Comparison of ENCODE assay signal across 26 mouse cellular contexts in the genomic region with DNA sequence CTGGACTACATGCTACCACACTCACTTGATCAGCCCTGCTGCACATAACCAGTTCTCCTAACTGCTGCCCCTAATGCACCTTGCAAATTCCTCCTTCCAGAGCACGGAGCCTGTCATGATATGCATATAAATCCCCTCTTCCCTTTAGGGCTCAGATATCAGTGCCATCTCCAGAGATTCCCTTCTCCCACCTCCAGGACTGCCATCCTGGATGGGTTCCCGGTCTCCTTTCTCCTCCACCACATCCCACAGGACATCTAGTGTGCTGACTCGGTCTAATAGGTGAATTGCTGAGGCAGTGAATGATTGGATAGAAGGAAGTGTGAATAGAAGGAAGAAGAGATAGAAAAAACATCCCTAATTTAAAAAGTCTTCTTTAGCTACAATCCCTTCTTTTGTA. TPM values are rescaled to one million over a fixed set of nuclear protein-coding genes. Genes with fewer than 3 reads are reported as not detected.
DNase-seq lines count a peak whose midpoint lies in the region; ATAC-seq and TF ChIP-seq lines count a peak whose summit lies in the region.
"Had no signal": no experiment of that assay in that cellular context is flagged by ENCODE, and none has a peak within 500 bp of the region (broad histone marks: within the 10 kb centered on the region; RNA-seq: fewer than 3 reads in every experiment).

No protein-coding gene starts in this region.

- no peak overlapping the region for H3K4me3 ChIP-seq in layer of hippocampus, adult 2 months
- no peak overlapping the region for H3K4me3 ChIP-seq in liver, embryonic 12.5 days
- H3K4me3 ChIP-seq: gastrocnemius, adult 2 months; heart, embryonic 12.5 days; heart, embryonic 15.5 days; hindbrain, embryonic 10.5 days had no signal

- no peak for ATAC-seq in liver, embryonic 12.5 days
- ATAC-seq: activated CD4-positive, CD25-positive, alpha-beta regulatory T cell, adult 4 months; forebrain, embryonic 14.5 days; forebrain, postnatal 0 days; hindbrain, postnatal 0 days; inflammation-experienced regulatory T-cells, adult 6 months; intestine, embryonic 16.5 days had no signal

- H3K4me1 ChIP-seq in liver, embryonic 12.5 days = peaks cover 44% of the 10 kb centered on the region
- H3K4me1 ChIP-seq: heart, embryonic 12.5 days; heart, embryonic 15.5 days had no signal

- no peaks in the 10 kb centered on the region for H3K9me3 ChIP-seq in liver, embryonic 12.5 days (replicated peaks)
- H3K9me3 ChIP-seq: heart, embryonic 12.5 days; heart, embryonic 15.5 days; hindbrain, embryonic 10.5 days had no signal

- peak; percentile 53 for DNase-seq in cerebellum, adult 11-12 months
- DNase-seq in cerebellum, postnatal 4 days (ENCODE audit: low spot score in 2 of 2) = no peak
- DNase-seq in layer of hippocampus, adult 2 months (ENCODE audit: low spot score in 2 of 2) = no peak
- no peak for DNase-seq in layer of hippocampus, adult 8-10 months (ENCODE audit: low spot score in 2 of 2)
- peak; percentile 52 to 60 for DNase-seq in cerebellum, postnatal 14 days
- DNase-seq in urinary bladder, postnatal 14 days (ENCODE audit: low spot score) = no peak
- DNase-seq in gastrocnemius, adult 8-10 months (ENCODE audit: low spot score in 2 of 2) = no peak
- DNase-seq: adrenal gland, adult 8-10 months; adrenal gland, postnatal 25 days; forebrain, postnatal 0 days; gastrocnemius, adult 2 months; gastrocnemius, postnatal 25 days; heart, adult 18-20 months; heart, postnatal 10 days; heart, postnatal 36 days; kidney, adult 18-20 months had no signal

- H3K27me3 ChIP-seq in liver, embryonic 12.5 days (replicated peaks) = no peaks in the 10 kb centered on the region
- H3K27me3 ChIP-seq: heart, embryonic 15.5 days had no signal

- no peaks in the 10 kb centered on the region for H3K36me3 ChIP-seq in liver, embryonic 12.5 days
- H3K36me3 ChIP-seq: heart, embryonic 12.5 days; heart, embryonic 15.5 days; hindbrain, embryonic 10.5 days had no signal

- no peak for TF ChIP-seq CTCF in layer of hippocampus, adult 2 months (conservative IDR thresholded peaks at IDR 0.05)

- H3K9ac ChIP-seq in liver, embryonic 12.5 days = no peak overlapping the region
- H3K9ac ChIP-seq: forebrain, postnatal 0 days; heart, embryonic 12.5 days; heart, embryonic 15.5 days; hindbrain, embryonic 14.5 days had no signal

- no peak overlapping the region for H3K4me2 ChIP-seq in liver, embryonic 12.5 days
- H3K4me2 ChIP-seq: heart, embryonic 12.5 days; heart, embryonic 15.5 days; hindbrain, embryonic 14.5 days had no signal

- WGBS in liver, embryonic 12.5 days (ENCODE audit: insufficient replicate concordance) = 63% methylated on average over 3 of the region's 3 CpGs

- 0 out of 2 replicates have a peak overlapping the region, but pooled peaks have one; percentile 11 for H3K27ac ChIP-seq in layer of hippocampus, adult 2 months
- H3K27ac ChIP-seq in liver, embryonic 12.5 days = no peak overlapping the region
- H3K27ac ChIP-seq: gastrocnemius, adult 2 months; heart, embryonic 15.5 days; hindbrain, embryonic 10.5 days; hindbrain, embryonic 14.5 days; hindbrain, postnatal 0 days had no signal

RNA-seq across cellular contexts. Expression of a gene that starts 25.4 kb away (rescaled TPM):
- total RNA-seq in layer of hippocampus, adult 2 months (2021) = 1 to 10 TPM; 1.1 to 1.8 TPM
- total RNA-seq in layer of hippocampus, adult 8-10 months (2022) = 1 to 10 TPM; 1.1 to 1.3 (median 1.1) TPM
- polyA plus RNA-seq in liver, embryonic 12.5 days (2016; fragmentation: Nextera tagmentation; extraction: Ambion mirVana) = 1.2 and 1.3 TPM in 2 replicates
- total RNA-seq in gastrocnemius, adult 8-10 months (2022) = not detected
- total RNA-seq: hindbrain, postnatal 0 days had no signal

RNA-seq across cellular contexts. Expression of a gene that starts 25.4 kb away (rescaled TPM):
- total RNA-seq in layer of hippocampus, adult 2 months (2021) = 100 to 1,000 TPM; 251 to 256 TPM
- total RNA-seq in layer of hippocampus, adult 8-10 months (2022) = 100 to 1,000 TPM; 245 to 256 (median 250) TPM
- 50.1 and 60.9 TPM in 2 replicates for polyA plus RNA-seq in liver, embryonic 12.5 days (2016; fragmentation: Nextera tagmentation; extraction: Ambion mirVana)
- total RNA-seq in gastrocnemius, adult 8-10 months (2022) = 10 to 100 TPM; 58.7 to 80.0 (median 65.4) TPM

RNA-seq across cellular contexts. Expression of a gene that starts 35.3 kb away (rescaled TPM):
- total RNA-seq in layer of hippocampus, adult 2 months (2021) = 10 to 100 TPM; 48.2 to 51.5 TPM
- total RNA-seq in layer of hippocampus, adult 8-10 months (2022) = 10 to 100 TPM; 38.9 to 50.8 (median 45.3) TPM
- polyA plus RNA-seq in liver, embryonic 12.5 days (2016; fragmentation: Nextera tagmentation; extraction: Ambion mirVana) = 16.8 and 17.3 TPM in 2 replicates
- 10 to 100 TPM; 10.1 to 13.5 (median 12.2) TPM for total RNA-seq in gastrocnemius, adult 8-10 months (2022)

Comparison
In these comparisons a context has a peak if more than half of its experiments do, and no peak if none do; other contexts are left out.
1. DNase-seq: peak in cerebellum, adult 11-12 months (single experiment) and cerebellum, postnatal 14 days (2 of 2); none in cerebellum, postnatal 4 days (0 of 2), layer of hippocampus, adult 2 months (0 of 2), layer of hippocampus, adult 8-10 months (0 of 2), urinary bladder, postnatal 14 days (single experiment) and gastrocnemius, adult 8-10 months (0 of 2).